Mouse (Mus musculus) urinary bladder, adult 18-20 months (tissue): ENCODE measurements around the gene Tpk1.

ENCODE experiments used
- DNase-seq, 2 experiments: peaks; one replicate each; pipeline ENCODE4 v3.0.0; 2022; ENCODE audit warnings: low spot score in 2 of 2, mixed read lengths in 2 of 2

The Tpk1 gene

DNA sequence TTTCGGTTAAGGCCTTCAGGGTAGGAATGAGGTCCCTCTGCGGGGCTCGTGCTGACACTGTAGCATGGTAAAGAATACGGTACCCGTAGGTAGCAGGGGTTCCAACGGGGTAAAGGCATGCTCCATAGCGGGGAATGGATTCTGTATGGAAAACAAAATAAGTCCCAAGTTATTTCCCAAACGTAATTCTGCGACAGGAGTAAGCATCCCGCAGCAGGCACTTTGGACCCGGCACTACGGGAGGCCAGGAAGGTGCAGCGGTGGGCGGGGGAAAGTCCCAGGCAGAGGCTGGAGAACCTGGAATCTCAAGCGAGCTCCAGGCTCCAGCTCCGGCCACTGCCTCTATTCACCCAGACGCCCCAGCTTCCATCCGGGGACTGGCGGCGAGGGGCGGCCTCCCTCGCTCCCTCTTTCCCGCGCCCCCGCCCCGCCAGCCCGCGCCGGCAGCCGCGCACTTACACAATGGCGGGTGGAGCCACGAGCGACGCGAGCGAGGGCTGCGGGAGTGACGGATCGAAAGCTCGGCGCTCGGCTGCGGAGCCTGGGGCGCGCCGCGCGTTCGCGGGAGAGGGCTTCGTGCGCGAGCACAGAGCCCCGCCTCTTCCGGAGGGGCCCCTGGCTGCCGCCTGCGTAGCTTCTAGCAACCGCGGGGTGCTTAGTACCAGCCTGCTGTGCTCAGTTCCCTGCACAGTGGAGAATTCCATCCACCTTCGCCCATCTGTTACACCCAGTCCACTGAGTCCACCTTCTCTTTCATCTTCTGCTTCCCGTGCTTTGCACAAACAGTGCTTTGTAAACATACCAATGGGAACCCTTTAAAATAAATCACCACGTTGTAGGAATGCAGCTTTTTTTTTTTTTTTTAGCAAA is at the start of gene Tpk1:
Gene Tpk1 (minus strand): TSS at position 602 of the 870 bp plus-strand sequence.
- peak; percentile 80 to 87 for DNase-seq

DNA sequence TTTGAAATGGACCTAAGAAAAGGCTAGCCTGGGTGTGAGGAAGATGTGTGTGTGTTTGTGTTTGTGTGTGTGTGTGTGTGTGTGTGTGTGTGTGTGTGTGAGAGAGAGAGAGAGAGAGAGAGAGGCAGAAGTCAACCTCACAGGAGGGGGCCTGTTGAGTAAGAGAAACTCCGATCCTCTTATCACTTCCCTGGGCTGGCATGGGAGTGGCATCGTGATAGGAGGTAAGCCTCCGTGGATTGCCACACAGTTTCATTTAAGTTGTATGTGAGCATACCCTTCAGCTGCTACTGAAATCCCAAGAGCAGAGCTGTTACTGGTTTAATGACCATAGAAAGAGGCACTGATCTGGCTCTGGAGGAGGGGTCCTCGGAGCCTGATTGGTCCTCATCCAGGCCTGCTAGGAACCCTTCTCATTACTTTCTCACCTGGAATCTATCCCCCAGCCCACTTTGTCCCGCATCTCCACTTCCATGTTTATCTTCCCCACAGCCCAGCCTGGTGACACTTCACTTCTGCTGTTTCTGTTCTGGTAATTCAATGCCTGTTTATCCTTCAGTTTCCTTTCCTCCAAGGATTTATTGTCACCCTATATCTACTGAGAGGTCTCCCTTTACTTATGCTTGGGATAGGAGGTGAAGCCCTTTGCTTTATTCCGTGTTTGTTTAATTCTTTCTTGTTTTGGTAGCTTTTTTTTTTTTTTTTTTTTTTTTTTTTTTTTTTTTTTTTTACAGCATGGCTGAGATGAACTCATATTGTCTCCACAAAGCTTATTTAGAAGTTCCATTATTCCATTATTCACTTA is 36.9 kb upstream of the Tpk1 start:
- DNase-seq, result no peak

DNA sequence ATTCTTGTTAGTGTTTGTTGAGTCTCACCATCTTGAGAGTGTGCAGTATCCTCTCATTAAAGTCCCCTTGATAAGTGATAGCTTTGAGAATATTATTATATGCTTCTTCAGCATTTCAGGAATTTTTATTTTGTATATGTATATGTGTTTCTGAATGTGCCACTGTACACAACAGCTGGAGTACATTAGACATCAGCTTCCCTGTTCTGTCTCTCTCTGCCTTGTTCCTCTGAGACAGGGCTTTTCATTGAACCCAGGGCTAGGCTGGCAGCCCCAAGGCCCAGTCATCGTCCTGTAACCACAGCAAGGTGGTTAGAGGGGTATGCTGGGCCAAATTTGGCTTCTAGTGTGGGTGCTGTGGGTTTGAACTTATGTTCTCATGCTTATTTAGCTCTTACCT is 25.8 kb upstream of the Tpk1 start:
- no peak for DNase-seq

DNA sequence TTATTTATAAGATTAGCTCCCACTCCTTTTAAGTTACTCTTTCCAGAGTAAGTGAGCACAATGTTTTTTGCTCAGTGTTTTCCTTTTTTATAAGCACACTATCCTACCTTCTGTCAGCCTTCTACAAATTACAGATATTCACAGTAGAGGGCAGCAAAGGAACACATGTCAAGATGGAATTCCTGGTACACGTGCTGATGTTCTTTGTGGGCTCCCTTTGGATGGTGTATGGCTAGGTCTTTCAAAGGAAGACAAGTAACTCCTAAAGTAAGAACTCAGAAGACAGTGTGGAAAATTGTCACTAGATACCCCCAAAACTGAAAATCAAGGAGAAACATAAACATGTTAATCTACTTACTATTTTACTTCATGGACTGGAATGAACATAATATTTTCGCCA is 19.9 kb upstream of the Tpk1 start:
- DNase-seq, result no peak

DNA sequence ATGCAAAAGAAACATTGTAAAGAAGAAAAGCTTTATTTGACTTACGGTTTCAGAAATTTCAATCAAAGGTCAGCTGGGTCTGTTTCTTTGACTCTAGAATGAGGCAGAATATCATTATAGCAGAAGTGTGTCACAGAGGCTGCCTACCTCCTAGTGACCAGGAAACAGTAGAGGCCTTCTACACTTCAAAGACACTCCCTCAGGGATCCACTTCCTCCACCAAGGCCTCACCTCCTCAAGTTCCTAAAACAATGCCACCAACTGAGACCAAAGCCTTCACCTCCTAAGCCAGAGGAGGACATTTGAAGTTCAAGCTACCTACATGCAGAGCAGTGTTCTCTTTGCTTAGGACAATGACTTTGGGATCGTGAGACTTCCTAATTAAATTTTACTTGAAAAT is 16.5 kb upstream of the Tpk1 start:
- no peak for DNase-seq

DNA sequence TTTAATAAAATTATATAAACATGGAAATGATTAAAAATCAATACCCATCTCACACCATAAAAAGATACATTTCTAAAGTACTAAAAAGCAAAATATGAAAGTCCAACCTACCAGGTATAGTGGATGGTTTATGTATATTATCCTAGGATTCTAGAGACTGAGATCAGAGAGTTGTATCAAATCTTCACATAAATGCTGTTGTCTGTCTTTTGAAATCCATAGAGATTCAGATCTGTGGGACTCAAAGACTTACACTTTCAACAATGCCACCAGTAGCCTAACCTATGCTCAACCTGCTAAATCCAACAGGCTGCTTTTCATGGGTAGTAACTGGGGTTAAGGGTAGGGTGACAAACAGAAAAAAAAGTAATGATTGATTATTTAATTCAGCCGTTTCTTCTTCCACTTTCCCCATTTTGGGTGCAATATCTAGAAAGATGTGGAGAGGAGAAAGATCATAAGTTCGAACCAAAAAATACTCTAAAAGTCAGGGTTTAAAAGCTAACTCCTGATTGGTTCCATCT is 12.7 kb upstream of the Tpk1 start:
- no peak for DNase-seq

DNA sequence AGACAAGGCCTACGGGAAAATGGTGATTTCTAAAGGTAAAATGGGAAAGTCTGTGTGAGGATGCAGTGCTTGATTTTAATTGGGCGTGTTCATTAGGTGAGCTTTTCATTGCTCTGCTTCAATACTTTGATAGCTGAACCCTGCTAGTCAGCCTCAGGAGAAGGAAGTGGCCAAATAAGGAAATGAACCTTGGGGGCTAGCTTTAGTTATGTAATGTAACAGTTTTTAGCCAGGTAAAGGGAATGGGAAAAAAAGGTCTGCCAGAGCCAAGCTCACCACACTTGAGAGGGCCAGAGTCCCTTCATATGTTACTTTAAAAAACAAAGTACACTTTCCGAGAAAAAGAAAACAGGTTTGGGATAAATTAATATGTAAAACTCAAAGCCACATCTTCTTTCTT is 11.5 kb upstream of the Tpk1 start:
- no peak for DNase-seq

DNA sequence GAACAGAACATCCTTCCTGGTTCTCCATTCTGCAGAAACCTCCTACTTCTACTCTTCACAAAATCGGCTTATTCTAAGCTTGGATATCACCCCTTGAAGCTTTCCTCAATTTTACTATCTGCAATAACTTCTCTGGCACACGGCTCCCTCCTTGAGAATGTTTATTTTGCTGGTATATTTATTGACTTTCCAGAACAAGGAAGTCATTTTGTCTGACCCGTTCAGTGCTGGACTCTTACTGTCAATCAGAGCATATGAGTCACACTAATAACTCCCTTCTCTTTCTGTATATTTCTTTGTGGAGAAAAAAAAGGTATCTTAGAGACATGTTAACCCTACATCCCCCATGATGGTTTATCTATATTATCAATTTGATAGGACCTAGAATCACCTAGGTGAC is 10.1 kb upstream of the Tpk1 start:
- DNase-seq, result no peak

DNA sequence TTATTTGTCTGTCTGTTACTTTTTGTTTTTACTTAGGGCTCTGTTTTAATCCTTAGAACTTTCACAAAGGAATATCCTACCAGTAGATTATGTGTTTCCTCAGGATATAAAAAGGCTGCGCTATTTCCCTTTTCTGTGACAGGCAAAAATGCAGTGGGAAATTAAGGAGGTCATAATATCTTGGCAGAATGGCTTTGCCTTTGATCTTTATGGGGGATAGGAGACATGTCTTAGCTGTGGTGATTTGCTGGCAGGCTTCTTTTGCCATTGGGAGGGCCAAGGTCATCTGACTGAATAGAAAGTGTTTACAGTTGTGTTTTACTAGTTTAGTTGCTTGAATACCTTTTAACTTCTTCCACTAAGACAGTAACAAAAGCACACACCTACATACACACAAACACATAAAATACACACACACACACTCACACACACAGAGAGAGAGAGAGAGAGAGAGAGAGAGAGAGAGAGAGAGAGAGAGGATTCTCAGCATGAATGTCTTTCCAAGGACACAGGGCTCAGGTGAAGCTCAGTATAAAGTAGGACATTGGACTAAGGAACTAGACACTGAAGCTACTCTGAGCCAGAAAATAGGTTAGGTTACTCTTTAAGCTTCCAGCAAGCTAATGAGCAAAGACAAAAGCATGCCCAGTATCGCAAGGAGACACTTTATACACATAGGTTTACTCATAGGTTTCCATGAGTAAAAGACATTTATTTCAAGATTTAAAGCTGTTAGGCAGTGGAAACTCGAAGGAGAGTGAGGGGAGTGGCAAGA is 9.1 kb upstream of the Tpk1 start:
- no peak for DNase-seq

DNA sequence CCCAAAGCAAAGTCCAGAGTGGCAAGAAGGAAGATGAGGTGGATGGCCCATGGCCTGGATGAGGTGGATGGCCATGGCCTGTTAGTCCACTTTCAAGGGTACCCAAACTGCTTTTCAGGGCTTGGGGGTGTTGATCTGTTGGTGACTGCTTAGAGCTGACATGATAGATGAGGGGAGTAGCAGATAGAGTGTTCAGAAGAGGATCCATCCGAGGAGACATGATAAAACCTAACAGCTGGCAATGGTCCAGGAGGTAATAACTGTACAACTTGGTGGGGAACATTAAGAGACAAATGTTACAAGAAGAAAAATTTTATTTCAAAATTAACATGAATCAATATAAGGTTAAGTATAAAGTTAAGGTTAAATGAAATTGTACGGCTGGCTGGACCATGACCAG is 4.9 kb upstream of the Tpk1 start:
- no peak for DNase-seq

DNA sequence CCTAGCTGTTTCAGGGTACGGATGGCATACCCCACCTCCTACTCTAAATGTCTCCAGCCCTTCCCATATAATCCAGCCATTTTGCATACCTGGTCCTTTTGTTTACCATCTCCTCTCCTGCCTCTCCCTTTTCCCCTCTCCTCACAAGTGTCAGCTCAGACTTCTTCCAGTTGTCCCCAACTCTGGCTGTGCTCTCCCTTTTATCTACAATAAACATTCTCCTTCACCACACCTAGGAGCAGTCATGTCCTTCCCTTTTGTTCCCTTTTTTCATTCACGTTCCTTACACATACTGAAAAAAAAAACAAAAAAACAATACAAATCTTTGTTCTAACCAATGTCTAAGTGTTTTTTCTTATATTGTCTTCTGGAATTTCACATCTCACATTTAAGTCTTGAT is 1.6 kb upstream of the Tpk1 start:
- no peak for DNase-seq

DNA sequence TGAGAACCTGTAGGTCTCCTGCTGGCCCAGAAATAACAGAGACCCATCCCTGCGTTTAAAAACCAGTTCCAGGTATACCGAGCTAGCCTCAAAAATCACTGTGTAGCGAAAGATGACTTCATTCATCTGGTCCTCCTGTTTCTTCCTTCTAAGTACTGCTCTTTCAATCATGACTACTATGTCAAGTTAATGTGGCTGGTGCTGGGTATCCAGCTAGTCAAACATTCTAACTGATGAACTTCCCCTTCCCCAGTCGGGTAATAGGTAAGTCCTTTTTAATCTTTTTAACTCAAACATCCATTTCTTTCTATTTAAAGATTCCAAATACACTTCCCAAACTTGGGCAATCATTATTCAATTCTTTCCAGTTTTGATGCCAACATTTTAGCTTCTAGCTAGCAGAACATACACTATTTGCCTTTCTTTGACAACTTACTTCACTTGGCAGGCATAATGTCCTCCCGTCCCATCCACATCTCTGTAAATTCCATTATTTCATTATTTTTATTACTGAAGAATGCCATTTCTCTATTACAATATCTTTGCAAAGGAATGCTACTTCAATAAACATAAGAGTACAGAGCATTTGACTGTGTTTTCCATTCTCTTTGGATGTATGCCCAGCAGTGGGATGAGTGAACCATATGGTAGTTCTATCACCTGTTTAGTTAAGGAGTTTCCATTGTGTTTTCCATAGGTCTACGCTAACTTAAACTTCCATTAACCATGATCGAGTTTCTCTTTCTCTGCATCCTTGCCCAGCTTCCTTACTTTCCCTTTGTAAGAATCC is 728 bp upstream of the Tpk1 start:
- DNase-seq, result no peak

DNA sequence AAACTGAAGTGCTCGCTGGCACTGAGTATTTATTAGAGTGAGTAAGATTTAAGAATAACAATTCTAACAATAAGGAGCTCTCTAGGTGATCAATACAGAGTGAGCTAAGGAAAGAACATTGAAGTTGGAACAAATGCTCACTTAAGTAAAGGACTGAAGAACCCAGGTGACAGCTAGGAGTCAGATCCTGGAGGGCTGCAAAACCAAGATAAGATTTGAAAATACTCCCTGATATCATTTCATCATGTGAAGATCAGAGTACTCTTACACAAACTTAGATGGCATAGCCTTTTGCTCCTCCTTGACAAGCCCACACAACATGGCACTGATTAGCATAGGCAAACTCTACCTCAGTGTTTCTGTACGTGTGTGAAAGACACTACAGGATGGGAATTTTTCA is 4.3 kb downstream of the Tpk1 start:
- DNase-seq, result no peak

DNA sequence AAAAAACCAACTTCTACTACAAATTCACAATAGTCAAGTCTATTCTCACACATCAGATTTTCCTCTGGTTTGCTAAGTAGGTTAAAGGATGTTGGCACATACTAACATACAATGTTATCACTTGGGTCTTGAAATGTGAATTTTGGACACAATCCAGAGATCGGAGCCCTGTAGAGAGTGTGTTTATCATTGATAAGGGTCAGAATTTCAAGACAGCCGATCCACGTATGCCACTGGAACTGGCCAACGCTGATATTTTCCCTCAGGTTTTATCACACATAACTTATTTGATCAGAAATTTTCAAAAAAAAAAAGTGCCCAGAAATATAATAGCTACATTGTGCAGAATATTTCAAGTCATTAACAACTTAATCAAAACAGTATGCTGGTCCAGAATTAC is 7.8 kb downstream of the Tpk1 start:
- DNase-seq, result no peak

DNA sequence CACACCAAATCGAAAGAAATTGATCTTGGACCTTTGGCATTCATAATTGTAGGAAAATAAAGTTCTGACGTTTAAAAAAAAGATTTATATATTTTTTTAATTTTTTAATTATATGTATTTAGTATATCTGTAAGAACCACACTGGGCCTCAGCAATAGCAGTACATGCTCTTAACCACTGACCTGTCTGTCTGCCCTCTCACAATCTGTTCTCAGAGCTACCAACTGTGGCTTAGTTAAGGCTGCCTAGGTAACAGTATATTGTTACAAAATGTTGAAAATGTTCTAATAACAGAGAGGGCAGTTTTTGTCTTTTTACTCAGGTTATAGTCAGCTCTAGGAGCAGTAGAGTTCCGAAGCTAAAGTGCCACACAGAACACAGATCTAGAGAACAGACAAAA is 8.2 kb downstream of the Tpk1 start:
- DNase-seq, result no peak

DNA sequence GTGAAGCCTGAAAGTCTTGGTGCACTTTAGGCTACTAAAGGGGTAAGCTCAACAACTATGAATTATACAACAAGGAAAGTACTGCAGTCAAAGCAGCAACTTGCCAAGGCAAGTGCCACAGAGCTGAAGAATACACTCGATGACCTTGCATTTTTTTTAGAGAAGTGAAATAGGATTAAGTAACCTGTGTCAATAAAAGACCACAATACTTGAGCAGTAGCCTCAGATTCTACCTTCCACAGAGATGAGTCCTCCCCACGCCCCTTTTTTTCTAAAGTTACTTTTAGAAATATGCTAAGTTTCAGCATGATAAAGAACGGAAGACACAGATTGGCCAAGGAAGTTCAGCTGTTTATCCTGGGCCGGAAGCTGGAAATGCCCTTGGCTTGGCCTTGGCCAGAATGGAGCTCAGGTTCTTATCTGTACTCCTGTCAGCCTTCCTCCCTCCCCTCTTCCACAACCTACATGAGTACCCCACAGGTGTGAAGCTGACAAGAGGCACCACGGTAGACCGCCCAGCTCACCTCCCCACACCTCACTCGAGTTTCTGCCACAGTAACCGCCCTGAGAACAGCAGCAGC is 11.1 kb downstream of the Tpk1 start:
- DNase-seq, result no peak

DNA sequence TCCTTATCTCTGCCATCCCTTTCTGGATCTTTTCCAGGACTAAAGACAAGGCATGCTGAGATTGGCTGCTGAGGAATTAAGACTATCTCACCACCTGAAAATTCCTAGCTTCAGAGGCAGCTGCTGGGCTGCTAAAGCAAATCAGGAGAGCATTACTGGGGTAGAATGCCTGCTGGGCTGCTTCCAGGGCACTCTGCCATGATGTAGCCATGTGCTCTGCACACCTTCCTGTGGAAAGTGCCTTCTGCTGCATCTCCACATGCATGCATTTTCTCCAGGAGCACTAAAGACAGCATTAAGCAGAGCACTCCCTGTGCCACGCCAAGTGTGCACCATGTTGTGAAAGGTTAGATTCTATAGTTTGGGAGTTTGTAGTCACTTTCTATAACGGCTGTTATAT is 16.6 kb downstream of the Tpk1 start:
- no peak for DNase-seq

DNA sequence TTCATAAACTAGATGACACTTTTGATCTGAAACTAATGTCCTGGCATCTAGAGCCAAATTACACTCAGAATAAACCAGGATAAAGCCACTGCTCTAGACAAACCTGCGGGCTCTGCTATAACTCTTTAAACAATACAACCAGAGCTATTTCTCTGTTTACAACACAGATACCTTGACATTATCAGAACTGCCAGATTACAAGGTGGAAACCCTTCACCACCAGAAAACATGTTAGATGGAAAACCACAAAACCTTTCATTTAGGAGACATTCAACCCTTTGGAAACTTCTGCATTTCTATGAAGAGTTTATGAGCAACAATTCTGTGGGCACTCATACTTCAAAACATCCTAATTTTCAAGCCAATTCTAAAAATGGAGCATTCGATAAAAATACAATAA is 20.4 kb downstream of the Tpk1 start:
- DNase-seq, result no peak

DNA sequence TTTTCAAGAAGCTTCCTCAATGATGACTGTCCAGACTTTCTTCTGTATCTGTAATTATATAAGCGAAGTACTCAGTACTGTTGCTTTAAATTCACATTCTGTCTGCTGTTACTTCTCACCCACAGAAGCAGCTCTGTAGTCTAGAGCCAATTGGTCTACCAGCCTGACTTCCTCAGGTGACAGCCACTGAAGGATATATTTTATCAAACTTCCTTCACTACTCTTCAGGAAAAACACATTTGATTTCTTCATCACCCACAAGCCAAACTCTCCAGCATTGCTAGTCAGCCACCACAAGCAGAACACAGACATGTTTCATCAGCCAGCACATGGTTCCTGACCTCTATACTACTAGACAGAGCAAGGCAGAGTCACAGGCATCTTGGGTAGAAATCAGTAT is 21.0 kb downstream of the Tpk1 start:
- DNase-seq, result no peak

DNA sequence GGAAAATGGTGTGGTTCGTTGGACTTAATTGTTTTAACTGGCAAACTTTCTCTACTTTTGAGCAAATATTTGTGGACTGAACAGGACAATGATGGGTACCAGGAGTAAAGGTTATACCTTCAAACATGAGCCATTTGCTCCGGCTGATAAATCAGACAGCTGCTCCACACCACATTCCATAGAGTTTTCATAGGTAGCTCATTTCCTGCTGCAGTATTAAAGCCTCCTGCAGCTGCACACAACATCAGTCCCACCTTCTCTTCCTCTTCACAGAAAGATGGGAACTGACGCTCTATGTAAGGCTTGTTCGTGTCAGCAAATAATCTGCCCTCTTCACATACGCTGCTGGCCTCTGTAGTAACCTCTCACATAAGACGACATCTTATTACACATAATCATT is 22.4 kb downstream of the Tpk1 start:
- no peak for DNase-seq

DNA sequence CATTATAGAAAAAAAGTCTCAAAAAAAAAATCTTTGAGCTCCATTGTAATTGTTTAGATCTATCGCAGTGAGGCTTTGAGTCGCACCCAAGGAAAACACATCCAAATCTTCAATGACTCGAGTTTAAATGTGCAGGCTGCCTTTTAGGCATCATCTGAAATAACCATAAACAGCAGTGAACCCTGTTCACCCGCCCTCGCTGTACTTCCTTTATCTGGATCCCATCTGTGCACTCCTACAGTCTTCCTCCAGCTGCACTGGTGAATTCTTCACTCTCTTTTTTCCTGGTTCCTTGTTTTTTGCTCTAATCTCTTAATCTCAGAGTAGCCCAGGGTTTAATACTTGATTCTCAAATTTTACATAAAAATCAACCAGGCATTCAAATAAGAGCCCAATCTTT is 23.7 kb downstream of the Tpk1 start:
- no peak for DNase-seq
